Mouse (Mus musculus): ENCODE data around the gene Rmi2.

- TF ChIP-seq CTCF (IDR thresholded peaks at IDR 0.05; ENCODE audit: low read depth, low read length) (no peak), GATA1 (IDR thresholded peaks at IDR 0.05; ENCODE audit: borderline replicate concordance, low read length) (no peak), TAL1 (conservative IDR thresholded peaks at IDR 0.05; ENCODE audit: low read depth, low read length) (no peak)
These were observed 99.2 kb downstream of the Rmi2 start for GRCm38 (mm10) chr16:10934047-10934446.
